Mouse (Mus musculus): ENCODE measurements around the gene Scaf8. TPM values are rescaled to one million over a fixed set of nuclear protein-coding genes. Genes with fewer than 3 reads are reported as not detected.
A peak's percentile ranks its signal among the peaks of the same experiment; 100 is the strongest.

Scaf8 gene
- total RNA-seq, 2 experiments from 2014 or later: 28.2 to 31.6 TPM

- intact Hi-C loops (cut with DNase I): no loop called here
These were observed 90.1 kb downstream of the Scaf8 start for GRCm38 (mm10) chr17:3204826-3205405.

GRCm38 (mm10) chr17:3206527-3207398 lies 92.0 kb downstream of the Scaf8 start:
- intact Hi-C loops (cut with DNase I): no loop called here
- no peak for DNase-seq (ENCODE audit: low spot score)

More at GRCm38 (mm10) chr17:3204826-3205405, 90.1 kb downstream of the Scaf8 start:
- no peak for DNase-seq (ENCODE audit: low spot score)

GRCm38 (mm10) chr17:3207529-3208240 lies 92.9 kb downstream of the Scaf8 start:
- no peak for DNase-seq (ENCODE audit: low spot score)
- intact Hi-C loops (cut with DNase I): no loop called here

DNA sequence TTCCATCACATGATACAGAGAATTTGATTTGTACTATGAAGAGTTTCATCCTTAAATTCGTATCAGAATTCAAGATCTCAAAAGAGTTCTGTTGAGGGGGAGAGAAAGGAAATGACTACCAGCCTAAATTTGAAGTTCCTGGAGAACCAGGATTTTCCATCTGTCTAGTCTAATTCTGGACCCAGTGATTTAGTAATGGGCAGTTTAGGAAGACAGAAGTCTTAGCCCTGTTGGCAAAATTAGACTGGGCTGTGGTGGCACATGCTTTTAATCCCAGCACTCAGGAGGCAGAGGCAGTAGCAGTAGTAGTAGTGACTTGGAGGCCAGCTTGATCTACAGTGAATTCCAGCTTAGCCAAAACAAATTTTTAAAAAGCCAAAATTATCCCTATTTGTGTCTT lies 93.7 kb downstream of the Scaf8 start:
- no peak for DNase-seq (ENCODE audit: low spot score)
- intact Hi-C loops (cut with DNase I): no loop called here

DNA sequence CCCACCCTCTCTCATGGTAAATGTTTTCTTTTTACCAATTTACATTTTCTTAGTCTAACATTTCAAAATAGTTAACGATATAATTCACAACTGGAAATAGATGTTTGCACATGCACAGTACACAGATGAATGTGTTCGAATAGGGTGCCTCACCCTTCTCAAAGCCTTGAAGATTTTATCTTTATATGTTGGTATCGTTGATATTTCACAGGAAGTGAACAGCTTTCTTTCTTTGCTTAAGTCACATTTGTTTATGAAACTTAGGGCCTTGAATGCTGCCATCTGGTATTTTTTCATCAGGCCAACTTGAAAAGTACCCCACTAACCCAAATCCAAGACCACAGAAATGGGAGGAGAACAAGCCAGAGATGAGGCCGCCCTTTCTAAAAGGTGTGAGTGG lies 94.8 kb downstream of the Scaf8 start:
- intact Hi-C loops (cut with DNase I): no loop called here

GRCm38 (mm10) chr17:3210134-3210533 lies 95.4 kb downstream of the Scaf8 start:
- intact Hi-C loops (cut with DNase I): no loop called here
- no peak for DNase-seq (ENCODE audit: low spot score)

More for the DNA sequence above, 94.8 kb downstream of the Scaf8 start:
- DNase-seq (ENCODE audit: low spot score): no peak

- no peak for DNase-seq (ENCODE audit: low spot score)
- intact Hi-C loops (cut with DNase I): no loop called here
These were observed 97.3 kb downstream of the Scaf8 start for GRCm38 (mm10) chr17:3212105-3212504.

GRCm38 (mm10) chr17:3212886-3213285 lies 98.1 kb downstream of the Scaf8 start:
- no peak for DNase-seq (ENCODE audit: low spot score)
- intact Hi-C loops (cut with DNase I): no loop called here

DNA sequence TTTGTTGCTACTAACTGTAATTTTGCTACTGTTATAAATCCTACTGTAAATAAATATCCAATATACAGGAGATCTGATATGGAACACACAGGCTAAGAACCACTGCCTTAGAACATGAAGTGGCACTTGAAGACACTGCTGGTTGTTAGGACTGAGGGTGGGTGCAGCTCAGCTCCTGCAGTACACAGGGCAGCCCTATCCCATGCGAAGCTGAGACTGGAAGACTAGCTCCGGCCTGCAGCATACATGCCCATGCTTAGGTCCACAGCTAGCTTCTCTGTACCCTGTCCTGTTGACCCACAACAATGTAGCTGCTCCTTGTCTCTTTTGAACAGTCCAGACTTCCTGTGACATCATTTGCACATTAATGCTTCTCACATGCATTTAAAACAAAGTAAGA lies 100.1 kb downstream of the Scaf8 start:
- intact Hi-C loops (cut with DNase I): no loop called here
- DNase-seq (ENCODE audit: low spot score): no peak

GRCm38 (mm10) chr17:3217023-3217422 lies 102.3 kb downstream of the Scaf8 start:
- DNase-seq (ENCODE audit: low spot score): no peak
- intact Hi-C loops (cut with DNase I): no loop called here

- intact Hi-C loops (cut with DNase I): no loop called here
- DNase-seq (ENCODE audit: low spot score): no peak
These were observed 103.6 kb downstream of the Scaf8 start for GRCm38 (mm10) chr17:3218364-3218763.

DNA sequence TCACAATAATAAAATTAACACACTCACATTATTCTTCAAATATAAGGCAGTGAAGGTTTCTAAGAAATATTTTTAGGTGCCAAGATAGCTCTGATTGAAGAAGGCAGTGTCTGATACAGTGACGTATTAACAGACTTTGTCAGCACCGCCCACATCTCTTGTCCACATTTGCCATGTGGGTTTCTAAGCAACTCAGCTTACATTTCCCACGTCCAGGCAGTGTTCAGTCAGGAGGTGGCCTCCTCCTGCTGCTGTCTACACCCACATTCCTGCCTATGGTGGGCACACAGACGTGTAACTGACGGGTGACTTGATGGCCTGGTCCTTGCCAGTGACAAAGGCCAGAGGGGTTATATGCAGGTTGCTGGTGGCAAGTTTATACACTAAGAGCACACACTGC lies 104.1 kb downstream of the Scaf8 start:
- DNase-seq (ENCODE audit: low spot score): no peak
- intact Hi-C loops (cut with DNase I): no loop called here

DNA sequence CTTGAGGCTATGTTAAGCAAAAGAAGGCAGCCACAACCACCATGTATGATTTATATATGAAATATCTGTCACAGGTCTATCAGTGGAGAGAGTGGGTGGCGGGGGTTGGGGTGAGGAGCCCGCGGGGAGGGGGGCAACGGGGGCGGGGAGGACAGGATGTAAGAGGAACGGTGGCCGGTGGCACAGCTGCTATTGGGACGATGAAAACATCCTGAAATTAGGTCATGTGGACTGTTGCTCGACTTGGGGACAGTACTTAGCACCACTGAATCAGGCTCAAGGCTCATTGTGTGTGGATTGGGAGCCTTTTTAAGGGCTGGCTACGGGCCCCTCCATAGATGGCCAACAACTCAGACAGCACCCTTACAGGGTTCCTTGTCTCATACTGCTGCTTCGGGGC lies 105.4 kb downstream of the Scaf8 start:
- intact Hi-C loops (cut with DNase I): loop anchor here (10.0 kb wide), 1 partner anchor 105 kb away; the partner anchor contains the start of gene Scaf8
- DNase-seq (ENCODE audit: low spot score): no peak

- intact Hi-C loops (cut with DNase I): loop anchor here (10.0 kb wide), 1 partner anchor 108 kb away; the partner anchor contains the start of gene Scaf8
- no peak for DNase-seq (ENCODE audit: low spot score)
These were observed 108.3 kb downstream of the Scaf8 start for GRCm38 (mm10) chr17:3223071-3223470.

GRCm38 (mm10) chr17:3223721-3224120 lies 108.9 kb downstream of the Scaf8 start:
- intact Hi-C loops (cut with DNase I): loop anchor here (1.0 to 10.0 kb wide), 2 partner anchors 109 to 138 kb away; partner anchors contain the start of gene Scaf8
- DNase-seq (ENCODE audit: low spot score): no peak

DNA sequence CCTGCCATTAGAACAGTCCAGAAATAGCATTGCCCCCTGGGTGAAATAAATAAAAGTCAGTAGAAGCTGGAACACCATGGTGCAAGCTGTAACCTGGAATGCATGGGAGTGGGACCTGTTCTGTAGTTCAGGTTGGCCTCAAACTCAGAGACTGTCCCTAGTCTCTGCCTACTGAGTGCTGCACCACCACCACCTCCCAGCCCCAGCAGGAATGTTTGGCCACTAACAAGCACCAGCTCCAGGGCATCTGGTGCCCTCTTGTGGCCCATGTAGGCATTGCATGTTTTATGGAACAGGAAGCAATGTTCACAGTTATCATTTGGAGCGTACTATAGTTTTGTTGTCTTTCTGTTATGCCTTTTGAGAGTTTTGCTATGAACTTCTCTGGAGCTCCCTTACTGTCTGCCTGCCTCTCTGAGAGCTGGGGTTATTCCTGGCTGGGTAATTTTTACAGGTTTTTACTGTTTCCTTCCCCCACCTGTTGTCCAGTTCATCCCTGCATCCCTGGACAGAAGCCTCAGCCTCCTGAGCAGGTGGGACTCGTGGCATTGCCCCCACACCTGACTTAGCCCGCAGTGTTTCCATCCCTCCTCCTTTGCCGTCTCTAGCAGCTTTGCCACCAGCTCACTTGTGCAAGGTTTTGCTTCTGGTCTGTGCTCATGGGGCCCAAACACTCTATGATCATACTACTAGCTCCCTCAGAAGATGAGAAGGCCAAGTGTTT lies 109.8 kb downstream of the Scaf8 start:
- peak; percentile 55 for DNase-seq (ENCODE audit: low spot score)
- intact Hi-C loops (cut with DNase I): loop anchor here (1.0 to 10.0 kb wide), 2 partner anchors 110 to 139 kb away; partner anchors contain the start of gene Scaf8

- intact Hi-C loops (cut with DNase I): loop anchor here (2.0 kb wide), 1 partner anchor 218 kb away; no protein-coding TSS in a partner anchor
- DNase-seq (ENCODE audit: low spot score): no peak
These were observed 115.6 kb downstream of the Scaf8 start for GRCm38 (mm10) chr17:3230231-3231000.

GRCm38 (mm10) chr17:3232626-3233025 lies 117.9 kb downstream of the Scaf8 start:
- no peak for DNase-seq (ENCODE audit: low spot score)
- intact Hi-C loops (cut with DNase I): no loop called here

DNA sequence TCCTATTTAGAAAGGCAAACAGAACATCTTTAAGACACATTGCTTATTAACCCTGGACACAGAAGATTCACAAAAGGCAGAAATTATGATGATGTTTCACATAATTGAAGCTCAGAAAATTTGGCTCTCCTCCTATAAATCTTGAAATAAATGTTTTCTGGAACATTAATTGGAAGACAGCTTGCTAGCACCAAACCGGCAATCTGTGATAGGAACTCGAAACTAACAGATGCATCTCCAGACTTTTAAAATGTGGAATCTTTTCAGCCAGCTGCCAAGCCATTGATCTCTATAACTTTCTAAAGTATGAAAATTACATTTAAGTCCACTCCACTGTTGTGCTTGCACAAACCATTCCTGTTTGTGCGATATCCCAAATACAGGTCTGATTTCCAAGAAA lies 128.9 kb downstream of the Scaf8 start:
- intact Hi-C loops (cut with DNase I): no loop called here

More for the DNA sequence above, 128.9 kb downstream of the Scaf8 start:
- no peak for DNase-seq (ENCODE audit: low spot score)
